Mouse (Mus musculus) CH12.LX (cell line): ENCODE data around the gene Fam107b.

Experiments used
- BHLHE40 ChIP-seq: IDR thresholded peaks from 2 replicates; pipeline ENCODE4 v1.6.1; 2011; ENCODE audit warnings: mild to moderate bottlenecking, low read depth, low read length, improper control_type of control experiment
- CTCF ChIP-seq, 2 experiments: IDR thresholded peaks in 1 of 2; conservative IDR thresholded peaks in 1 of 2; 2 replicates each; pipeline ENCODE4 v1.5.1; 2011 to 2012; ENCODE audit warnings: low read depth in 2 of 2, low read length in 2 of 2, improper control_type of control experiment in 1 of 2, inconsistent platforms in 1 of 2, mild to moderate bottlenecking in 1 of 2, moderate library complexity in 1 of 2
- EP300 ChIP-seq: IDR thresholded peaks from 2 replicates; pipeline ENCODE4 v1.6.1; 2011; ENCODE audit warnings: low read length, improper control_type of control experiment
- JUN ChIP-seq: IDR thresholded peaks from 2 replicates; pipeline ENCODE4 v1.6.1; 2011; ENCODE audit warnings: low read depth, mild to moderate bottlenecking, low read length, improper control_type of control experiment, moderate library complexity; ENCODE audit not compliant: insufficient read depth
- MAFK ChIP-seq: IDR thresholded peaks from 2 replicates; pipeline ENCODE4 v1.6.1; 2011; ENCODE audit warnings: low read length, improper control_type of control experiment; ENCODE audit not compliant: insufficient replicate concordance
- NELFE ChIP-seq: IDR thresholded peaks from 2 replicates; pipeline ENCODE4 v1.6.1; 2011; ENCODE audit warnings: low read depth, low read length, improper control_type of control experiment
- ZKSCAN1 ChIP-seq: IDR thresholded peaks from 2 replicates; pipeline ENCODE4 v1.6.1; 2012; ENCODE audit warnings: low read depth, inconsistent platforms, low read length, improper control_type of control experiment, borderline replicate concordance
- ZNF384 ChIP-seq: IDR thresholded peaks from 2 replicates; pipeline ENCODE4 v1.6.1; 2012; ENCODE audit warnings: low read depth, low read length, improper control_type of control experiment, inconsistent platforms

- TF ChIP-seq MAFK (no peak), EP300 (no peak), CTCF (conservative IDR thresholded peaks at IDR 0.05 in 1 of 2, IDR thresholded peaks at IDR 0.05 in 1 of 2; ENCODE audit: low read depth in 2 of 2, low read length in 2 of 2) (no peak), ZKSCAN1 (no peak), JUN (no peak), ZNF384 (no peak), BHLHE40 (no peak), NELFE (no peak)
Measured at GRCm38 (mm10) chr2:3702640-3703190, 132.4 kb downstream of the Fam107b start.
